Mouse (Mus musculus) gastrocnemius, postnatal 4 days (tissue): ENCODE results near the gene Slc6a16. TPM values are rescaled to one million over a fixed set of nuclear protein-coding genes. Genes with fewer than 3 reads are reported as not detected.
"Not testable (repeated sequence)": the region's sequence is repeated elsewhere in the genome, so short reads cannot be mapped to it uniquely, and the experiment has no call there.

Experiments
- DNase-seq, 2 experiments: peaks; one replicate each; pipeline ENCODE4 v3.0.0; 2021 to 2022; ENCODE audit warnings: low spot score in 2 of 2, mixed read lengths in 2 of 2
- total RNA-seq, 2 experiments: library from RNA; stranded (reverse); gene quantifications; 2 replicates each; pipeline ENCODE4 v1.2.3; 2021

Gene Slc6a16
- total RNA-seq, 2 experiments from 2014 or later = not detected

GRCm38 (mm10) chr7:45240109-45240508, 776 bp upstream of the Slc6a16 start:
- DNase-seq = no peak

DNA sequence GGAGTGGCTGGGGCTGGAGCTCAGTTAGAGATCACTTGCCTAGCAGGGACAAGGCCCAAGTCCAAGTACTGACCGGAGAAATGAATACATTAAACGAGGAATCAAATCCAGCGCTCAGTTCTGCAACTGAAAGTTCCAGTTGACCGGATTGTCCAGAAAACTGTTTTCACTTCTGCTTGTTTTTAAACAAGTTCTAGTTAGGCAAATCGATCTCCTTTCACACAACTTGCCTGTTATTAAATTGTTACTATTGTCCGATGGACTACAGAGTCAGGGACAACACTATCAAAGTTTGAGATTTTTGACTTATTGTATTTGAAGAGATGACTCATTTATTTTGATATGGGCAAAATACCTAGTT, 484 bp downstream of the Slc6a16 start:
- DNase-seq = no peak

GRCm38 (mm10) chr7:45247666-45248065, 6.8 kb downstream of the Slc6a16 start:
- no peak for DNase-seq

- no peak for DNase-seq
Observed at GRCm38 (mm10) chr7:45253806-45254205, 12.9 kb downstream of the Slc6a16 start.

DNA sequence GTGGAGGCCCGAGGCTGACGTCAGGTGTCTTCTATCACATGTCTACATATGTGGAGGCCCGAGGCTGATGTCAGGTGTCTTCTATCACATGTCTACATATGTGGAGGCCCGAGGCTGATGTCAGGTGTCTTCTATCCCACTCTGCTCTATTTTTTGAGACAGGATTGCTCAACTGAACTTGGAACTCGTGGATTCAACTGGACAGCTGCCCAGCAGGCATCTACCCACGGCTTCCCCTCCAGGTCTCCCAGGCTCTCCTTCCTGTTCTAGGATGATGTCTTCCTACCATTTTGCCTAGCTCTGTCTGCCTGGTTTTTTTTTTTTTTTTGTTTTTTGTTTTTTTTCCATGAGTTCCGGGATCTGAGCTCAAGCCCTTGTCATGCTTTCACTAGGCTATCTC, 14.9 kb downstream of the Slc6a16 start:
- not testable (repeated sequence) for DNase-seq

DNA sequence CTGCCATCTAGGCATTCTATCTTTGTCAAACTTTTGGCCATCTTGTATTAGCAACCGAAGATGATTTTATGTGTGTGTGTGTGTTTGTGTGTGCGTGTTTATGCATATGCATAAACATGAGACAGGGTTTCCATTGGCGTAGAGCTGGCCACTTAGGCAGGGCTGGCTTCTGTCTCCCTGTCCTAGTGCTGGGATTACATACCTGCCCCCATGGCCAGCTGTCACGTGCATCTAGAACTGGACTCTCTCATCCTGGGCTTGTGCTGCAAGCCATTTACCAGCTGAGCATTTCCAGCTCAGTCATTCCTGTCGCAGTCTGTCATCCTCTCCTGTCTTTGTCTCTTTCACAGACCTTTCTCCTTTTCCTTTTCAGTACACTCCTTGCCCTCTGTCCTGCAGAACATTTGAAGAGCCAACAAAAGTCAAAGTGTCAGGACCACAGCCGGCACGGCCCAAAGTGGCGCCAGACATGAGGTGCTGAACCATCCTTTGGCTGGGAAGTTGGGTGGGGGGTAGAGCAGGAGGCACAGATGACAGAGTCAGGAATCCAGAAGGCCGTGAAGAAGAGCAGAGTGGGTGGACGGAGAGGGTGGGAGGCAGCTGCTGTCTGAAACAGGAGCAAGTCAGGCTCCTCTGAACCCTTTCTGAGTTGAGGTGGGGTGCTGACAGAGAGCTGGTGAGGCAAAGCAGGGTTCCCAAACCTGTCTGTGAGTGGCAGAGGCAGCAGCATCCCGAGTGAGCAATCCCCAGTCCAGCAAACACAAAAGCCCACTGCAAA, 16.4 kb downstream of the Slc6a16 start:
- no peak for DNase-seq

- DNase-seq = no peak
Observed at GRCm38 (mm10) chr7:45259281-45259680, 18.4 kb downstream of the Slc6a16 start.

GRCm38 (mm10) chr7:45262266-45262665, 21.4 kb downstream of the Slc6a16 start:
- DNase-seq = no peak

DNA sequence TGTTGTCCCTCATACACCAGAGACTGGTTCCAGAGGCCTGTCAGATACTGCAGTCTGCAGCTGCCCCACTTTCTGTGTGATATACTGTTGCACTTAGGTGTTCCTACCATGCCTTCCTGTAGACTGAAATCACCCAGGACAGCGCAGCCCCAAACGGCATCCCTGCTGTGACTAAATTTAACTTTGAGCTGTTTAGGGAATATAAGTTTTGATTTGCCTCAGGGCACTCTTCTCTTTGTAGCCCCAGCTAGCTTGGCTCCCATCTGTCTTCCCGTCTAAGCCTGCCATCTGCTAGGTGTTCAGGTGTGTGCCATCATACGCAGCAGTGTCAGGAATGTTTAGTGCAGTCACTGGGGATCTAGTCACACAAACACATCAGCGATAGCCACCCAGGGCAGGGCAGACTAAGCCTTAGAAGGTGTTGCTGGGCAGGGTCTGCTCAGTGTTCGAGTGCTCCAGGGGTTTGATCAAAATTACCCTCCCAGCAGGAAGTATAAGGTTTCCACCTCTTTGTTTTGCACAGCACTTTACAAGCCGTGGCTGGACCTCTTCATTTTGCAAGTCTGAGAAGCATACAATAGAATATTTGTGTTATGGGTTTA, 22.2 kb downstream of the Slc6a16 start:
- no peak for DNase-seq

DNA sequence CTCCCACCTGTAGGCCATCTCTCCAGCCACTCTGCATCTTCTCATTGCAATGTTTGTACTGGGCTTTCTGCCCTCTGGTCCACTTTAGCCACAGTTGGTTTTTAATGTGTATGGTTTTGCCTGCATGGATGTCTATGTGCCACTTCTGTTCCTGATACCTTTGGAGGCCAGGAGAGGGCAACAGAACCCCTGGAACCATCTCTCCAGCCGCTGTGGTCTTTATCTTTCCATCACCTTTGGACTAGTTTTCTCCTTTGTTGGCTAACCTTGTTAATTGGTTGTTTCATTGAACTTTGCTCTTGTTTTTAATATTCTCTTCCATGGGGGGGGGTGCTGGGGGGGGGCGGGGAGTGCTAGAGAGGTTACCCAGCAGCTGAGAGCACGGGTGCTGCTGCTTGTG, 23.5 kb downstream of the Slc6a16 start:
- DNase-seq = no peak

- DNase-seq = no peak
Observed at GRCm38 (mm10) chr7:45265518-45265917, 24.6 kb downstream of the Slc6a16 start.

- no peak for DNase-seq
Observed at GRCm38 (mm10) chr7:45272786-45273412, 32.0 kb downstream of the Slc6a16 start.

- no peak for DNase-seq
Observed at GRCm38 (mm10) chr7:45273672-45274071, 32.8 kb downstream of the Slc6a16 start.

DNA sequence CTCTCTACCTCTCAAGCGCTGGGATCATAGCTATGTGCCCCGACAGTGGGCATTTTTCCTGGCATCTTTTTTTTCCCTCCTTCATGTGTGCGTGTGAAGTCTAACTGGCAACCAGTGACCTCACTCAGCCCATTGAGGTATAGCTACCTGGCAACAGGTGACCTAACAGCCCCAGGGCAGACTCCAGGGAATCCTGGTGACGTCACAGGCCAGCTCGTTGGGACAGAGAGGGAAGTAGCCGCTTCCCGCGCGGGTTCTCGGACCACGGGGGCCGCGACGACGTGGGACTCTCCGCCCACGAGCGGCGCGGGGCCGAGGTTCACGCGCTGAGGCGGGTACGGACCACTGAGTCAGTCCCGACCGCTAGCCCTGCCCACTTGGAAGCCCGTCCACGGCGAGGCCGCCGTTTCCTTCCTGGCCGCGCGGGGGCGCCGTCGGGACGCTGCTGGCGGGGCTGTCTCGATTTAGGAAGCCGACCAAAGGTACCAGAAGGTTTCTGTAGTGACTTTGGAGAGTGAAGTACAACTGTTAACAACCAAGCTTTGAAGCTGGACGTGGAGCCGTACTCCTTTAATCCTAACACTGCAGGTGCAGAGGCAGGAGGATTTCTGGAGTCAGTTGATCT, 36.4 kb downstream of the Slc6a16 start, which contains the start of gene Slc6a21:
Gene Slc6a21 (plus strand): TSS at position 378 of the 625 bp plus-strand sequence.
- DNase-seq = peak; percentile 51 to 64

GRCm38 (mm10) chr7:45286486-45286885, 45.6 kb downstream of the Slc6a16 start:
- no peak for DNase-seq

DNA sequence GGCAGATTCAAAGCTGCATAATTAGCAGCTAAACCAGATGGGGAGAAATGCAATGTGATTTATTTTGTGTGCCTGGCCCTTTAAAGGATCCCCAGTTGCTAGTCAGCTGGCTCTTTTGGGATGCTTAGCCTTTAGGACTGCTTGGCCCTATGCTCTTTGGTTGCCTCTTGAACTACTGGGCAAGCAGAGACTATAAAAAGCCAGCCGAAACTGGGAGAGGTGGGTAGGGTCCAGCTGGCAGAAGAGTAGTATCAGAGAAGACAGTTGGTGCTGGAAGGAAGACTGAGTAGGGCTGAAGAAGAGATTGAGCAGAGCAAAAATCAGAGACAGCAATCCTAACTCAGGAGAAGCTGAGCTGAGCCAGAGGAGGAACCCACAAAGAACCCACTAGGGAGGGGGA, 55.7 kb downstream of the Slc6a16 start:
- no peak for DNase-seq

DNA sequence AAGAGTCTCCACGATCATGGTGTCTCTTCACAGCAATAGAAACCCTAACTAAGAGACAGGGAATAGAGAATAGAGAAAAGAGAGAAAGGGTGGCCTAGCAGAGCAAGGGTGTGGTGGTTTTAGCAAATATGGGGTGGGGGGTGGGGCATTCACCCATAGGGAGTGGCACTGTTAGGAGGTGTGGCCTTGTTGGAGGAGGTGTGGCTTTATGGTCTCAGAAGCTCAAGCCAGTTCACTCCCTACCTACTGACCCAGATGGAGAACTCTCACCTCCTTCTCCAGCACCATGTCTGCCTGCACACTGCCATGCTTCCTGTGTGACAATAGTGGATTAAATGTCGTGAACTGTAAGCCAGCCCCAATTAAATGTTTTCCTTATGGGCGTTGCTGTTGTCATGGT, 56.7 kb downstream of the Slc6a16 start:
- no peak for DNase-seq

DNA sequence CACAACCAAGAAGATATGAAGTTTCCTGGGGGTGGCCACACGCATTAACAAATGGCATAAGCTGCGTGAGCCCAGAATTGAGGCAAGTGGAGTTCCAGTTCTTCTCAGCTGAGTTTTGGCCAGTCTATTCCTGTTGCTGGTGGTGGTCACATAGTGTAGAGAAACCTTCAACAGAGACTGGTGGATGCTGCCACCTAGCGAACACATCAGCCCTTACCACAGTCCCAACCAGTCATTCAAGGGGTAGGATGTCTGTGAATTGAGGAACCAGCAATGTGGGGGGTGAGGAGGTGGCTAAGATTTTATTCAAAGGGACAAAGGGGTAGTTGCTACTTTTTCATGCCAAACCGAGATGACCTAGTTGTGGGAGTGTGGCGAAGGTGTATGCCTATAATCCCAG, 58.9 kb downstream of the Slc6a16 start:
- DNase-seq = peak in 1 of 2 experiments; percentile 44

- DNase-seq = peak in 1 of 2 experiments; percentile 63
Observed at GRCm38 (mm10) chr7:45300270-45300669, 59.4 kb downstream of the Slc6a16 start.

GRCm38 (mm10) chr7:45302626-45303025, 61.7 kb downstream of the Slc6a16 start:
- DNase-seq = no peak

DNA sequence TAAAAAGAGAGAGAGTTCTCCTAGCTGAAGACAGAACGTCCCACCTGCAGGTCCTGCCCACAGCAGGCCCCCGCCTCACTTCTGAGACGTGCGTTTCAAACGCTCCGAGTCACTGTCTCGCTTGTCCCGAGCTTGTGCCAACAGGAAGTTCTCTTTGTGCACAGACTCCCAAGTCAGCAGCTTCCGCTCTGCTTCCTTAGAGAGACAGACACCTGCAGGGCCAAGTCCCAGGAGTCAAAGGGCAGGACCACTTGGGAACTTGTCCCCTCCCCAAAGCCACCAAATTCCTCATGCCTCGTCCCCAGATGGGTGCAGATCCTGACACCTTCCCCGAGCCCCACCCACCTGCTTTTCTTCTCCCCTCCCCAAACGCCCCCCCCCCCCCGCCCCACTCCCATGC, 64.0 kb downstream of the Slc6a16 start:
- no peak for DNase-seq

DNA sequence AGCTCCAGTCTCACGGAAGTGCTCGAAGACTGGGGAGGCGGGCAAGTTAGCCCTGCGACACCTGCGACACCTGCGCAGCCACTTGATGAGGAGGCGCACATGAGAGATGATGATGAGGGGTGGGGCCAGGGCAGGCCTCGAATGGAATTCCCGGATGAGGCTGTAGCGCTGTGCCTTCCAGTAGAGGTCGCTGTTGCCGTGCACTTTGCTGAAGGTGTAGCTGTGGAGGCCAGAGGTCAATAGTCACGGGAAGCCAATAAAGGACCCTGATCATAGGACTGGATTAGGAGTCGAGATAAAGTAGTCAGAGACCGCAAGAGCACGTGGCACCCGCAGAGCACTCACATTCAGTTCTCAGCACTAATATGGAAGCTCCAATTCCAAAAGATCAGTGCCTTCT, 64.4 kb downstream of the Slc6a16 start:
- peak in 1 of 2 experiments; percentile 49 for DNase-seq
